Mouse (Mus musculus) spleen, postnatal 10 days (tissue): ENCODE data around the gene Arhgef10l.

ENCODE experiments used
- DNase-seq, 2 experiments: peaks; one replicate each; pipeline ENCODE4 v3.0.0; 2021 to 2022; ENCODE audit warnings: low spot score in 2 of 2

Arhgef10l gene

GRCm38 (mm10) chr4:140525674-140526177 lies 140.1 kb downstream of the Arhgef10l start:
- DNase-seq: no peak

GRCm38 (mm10) chr4:140524927-140525326 lies 140.9 kb downstream of the Arhgef10l start:
- DNase-seq: no peak

DNA sequence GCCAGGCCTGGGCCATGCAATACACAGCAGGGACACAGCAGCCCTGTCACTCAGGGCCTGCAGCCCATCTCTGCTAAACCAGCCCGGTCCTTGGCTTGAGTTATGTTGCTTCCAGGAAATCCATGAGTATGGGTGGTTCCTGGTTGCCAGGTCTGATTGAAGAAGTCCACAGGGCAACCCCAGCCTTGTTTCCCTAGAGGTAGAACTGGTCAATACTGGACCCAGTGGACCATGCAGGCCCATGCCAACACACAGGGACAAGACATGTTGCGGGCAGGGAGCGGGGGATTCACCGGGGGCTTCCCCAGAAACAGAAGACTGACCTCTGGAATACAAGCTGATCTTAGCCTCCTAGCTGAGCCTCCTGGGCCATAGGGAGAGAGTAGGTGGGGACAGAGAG lies 142.9 kb downstream of the Arhgef10l start:
- DNase-seq: no peak

GRCm38 (mm10) chr4:140520719-140521118 lies 145.1 kb downstream of the Arhgef10l start:
- DNase-seq: no peak

DNA sequence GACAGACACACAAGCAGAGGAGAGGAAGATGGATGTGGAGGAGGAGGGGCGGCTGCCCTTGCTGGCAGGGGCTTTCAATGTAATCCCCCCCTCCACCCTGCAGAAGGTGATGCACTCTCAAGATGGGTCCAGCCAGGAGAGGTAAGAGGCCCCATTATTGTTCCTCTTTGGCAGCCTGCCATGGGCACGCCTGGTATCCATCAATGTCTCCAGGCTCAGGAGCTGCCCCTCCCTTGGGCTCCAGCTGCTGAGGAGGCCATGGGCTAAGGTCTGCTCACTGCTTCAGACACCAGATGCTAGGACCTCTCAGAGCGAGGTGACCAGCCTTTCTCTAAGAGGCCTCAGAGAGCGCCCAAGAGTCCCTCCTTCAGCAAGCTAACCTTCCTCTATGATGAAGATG lies 152.0 kb downstream of the Arhgef10l start:
- DNase-seq: no peak

GRCm38 (mm10) chr4:140509856-140510255 lies 156.0 kb downstream of the Arhgef10l start:
- no peak for DNase-seq

- no peak for DNase-seq
Observed at GRCm38 (mm10) chr4:140507172-140507714, 158.6 kb downstream of the Arhgef10l start.

DNA sequence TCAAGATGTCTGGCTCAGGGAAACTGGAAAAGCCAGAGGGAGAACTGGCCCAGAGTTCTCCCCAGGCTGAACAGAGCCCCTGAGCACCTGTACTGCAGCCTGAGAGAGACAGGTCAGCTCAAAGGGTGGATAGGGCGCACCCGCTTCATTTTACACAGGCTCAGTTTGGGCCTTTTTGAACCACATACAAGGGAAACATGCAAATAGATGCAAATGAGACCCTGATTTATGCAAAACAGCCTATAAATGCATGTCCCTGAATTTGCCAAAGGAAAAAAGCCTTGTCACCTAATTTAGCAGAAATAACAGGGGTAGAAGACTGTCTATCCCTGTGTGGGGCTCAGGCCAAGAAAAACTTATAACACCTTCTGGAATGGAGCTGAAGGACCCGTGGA lies 160.2 kb downstream of the Arhgef10l start:
- no peak for DNase-seq

- no peak for DNase-seq
Observed at GRCm38 (mm10) chr4:140504921-140505607, 160.7 kb downstream of the Arhgef10l start.

DNA sequence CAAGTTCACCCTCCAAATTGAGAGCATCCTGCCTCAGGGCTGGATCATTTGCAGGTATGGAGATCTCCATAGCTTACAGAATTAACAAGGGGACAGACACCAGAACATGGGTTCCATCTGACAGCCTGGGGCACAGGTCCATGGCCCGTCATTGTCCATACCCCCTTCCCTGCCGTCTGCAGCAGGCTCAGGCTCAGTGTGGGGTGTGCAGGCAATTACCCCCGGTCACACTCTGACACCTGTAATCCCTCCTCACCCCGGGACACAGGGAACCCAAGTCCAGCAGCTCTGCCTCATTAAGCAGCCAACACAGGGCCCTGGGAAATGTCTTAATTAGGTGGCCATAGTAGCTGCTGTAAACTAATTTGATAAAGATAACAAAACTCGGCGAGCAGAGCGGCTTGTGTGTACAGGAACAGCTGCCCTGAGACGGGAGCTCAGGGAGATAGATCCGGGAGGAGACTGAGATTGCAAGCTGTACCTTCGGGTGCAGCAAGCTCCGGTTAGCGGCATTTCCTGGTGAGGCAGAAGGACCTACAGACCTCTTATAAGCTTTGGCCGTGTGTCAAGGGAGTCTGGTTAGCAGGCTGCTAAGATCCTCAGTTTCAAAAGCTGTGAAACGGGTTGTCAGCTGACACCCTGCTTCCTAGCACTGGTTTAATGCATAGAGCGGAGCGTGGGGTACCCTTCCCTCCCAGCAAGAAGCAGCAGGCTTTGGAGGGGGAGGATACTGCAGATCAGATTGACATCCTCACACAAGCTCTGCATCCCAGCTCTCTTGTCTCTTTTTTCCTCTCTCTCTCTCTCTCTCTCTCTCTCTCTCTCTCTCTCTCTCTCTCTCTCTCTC lies 161.5 kb downstream of the Arhgef10l start:
- no peak for DNase-seq

DNA sequence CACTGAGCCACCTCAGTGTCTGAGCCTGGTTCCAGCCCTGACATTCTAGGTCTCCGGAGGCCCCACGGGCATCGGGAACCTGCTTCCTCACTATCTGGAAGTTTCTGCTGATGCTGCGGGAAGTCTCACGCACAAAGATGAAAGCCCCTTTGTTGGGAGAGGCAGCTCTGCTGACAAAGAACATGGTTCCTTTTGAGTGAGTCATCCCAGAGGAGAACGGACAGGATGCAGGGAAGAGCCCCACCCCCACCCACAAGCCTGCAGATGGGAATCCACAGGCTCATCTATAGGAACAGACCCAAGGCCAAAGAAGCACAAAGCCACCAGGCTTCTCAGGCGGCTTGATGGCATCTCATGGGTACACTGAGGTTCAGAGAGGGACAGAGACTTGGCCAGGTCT lies 165.0 kb downstream of the Arhgef10l start:
- no peak for DNase-seq

DNA sequence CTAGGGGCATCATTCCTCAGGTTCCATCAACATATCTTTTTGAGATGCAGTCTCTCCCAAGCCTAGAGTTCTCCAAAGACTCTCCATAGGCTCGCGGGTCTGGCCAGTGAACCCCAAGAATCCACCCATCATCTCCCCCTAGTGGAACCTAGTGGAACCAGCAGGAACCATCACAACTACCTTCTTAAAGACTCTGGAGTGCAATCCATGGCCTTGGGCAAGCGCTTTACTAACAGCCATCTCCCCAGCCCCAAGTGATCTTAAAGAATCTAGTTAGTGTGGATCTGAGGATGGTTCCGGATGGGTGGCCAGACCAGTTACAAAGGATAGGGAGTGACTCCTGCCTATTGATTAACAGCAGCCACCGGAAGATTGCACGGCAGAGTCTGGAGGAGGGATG lies 166.2 kb downstream of the Arhgef10l start:
- DNase-seq: no peak

DNA sequence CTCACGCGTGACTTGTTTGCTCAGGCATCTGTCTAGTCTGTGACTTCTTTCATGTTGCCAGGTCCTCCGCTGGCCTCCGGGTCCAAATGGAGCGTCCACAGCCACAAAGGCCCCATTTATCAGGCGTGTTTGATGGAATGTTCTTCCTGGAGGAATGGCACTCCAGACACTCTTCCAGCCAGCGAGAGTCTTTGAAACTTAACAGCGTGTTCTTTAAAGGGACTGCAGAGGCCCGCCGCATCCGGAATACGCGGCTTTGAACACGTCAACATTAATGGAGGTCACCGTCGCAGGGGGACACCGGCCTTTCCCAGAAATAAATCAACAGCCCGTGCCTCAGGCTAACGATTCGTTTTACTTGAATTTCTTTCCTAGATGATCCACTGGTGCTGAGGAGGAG lies 168.6 kb downstream of the Arhgef10l start:
- no peak for DNase-seq

- no peak for DNase-seq
Observed at GRCm38 (mm10) chr4:140491555-140491954, 174.3 kb downstream of the Arhgef10l start.

- DNase-seq: no peak
Observed at GRCm38 (mm10) chr4:140485442-140485841, 180.4 kb downstream of the Arhgef10l start.

- no peak for DNase-seq
Observed at GRCm38 (mm10) chr4:140483134-140483533, 182.7 kb downstream of the Arhgef10l start.

DNA sequence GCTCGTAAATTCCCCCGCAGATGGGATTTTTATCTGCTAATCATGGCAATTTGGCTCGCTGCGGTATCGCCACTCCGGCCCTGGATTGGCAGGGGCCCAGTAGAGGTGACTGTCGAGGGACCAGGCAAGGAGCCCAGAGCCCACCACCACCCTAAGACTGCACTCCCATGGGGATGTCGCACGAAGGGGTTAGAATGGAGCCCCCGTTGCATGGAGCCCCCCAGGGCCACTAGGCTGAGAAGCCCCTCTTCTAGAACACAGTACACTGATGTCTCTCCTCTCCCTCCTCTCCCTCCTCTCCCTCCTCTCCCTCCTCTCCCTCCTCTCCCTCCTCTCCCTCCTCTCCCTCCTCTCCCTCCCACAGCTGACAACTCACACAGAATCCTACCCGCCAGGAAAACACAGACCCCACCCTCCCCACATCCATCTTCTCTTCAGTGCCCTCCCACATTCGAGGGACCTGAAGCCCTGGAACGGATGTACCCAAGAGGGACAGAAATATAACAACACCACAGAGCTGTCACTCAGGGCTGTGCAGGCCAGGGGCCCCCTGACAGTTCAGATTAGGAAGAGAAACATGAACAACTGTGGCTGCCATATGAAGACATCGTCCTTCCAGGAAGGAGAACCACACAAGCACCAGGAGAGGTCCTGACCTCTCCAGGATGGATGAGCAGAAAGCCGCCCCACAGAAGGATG lies 185.3 kb downstream of the Arhgef10l start:
- no peak for DNase-seq

GRCm38 (mm10) chr4:140475194-140475593 lies 190.6 kb downstream of the Arhgef10l start:
- DNase-seq: no peak

DNA sequence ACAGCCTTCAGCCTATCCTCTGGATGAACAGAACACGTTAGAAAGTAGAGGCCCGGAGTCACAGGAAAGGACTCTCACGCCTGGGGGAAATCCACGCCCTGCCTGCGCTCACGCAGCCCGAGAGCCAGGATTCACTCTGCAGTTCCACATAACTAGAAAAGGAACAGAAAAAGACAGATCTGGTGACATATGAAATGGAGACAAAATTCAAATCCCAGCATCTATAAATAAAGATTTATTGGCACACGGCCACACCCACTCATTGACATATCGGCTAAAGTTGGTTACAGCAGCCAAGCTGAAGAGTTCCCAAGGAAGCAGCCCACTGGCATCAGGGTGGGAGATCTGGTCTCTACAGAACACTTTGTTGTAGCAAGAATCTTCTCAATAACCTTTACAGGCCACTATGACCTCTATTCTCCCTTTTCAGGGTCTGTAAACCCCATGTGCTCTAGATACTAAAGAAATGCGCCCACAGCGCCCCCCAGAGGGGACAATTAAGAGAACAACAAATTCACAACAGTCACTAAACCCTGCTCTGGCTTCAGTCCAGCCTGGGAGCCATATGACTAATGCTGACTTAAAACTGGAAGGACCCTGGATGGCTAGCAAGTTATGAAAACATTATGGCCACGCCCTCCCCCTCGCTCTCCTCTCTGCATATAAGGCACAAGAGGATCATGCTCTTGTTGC lies 195.9 kb downstream of the Arhgef10l start:
- no peak for DNase-seq

- DNase-seq: no peak
Observed at GRCm38 (mm10) chr4:140467254-140467791, 198.5 kb downstream of the Arhgef10l start.
